Mouse (Mus musculus) CD8-positive naive resting alpha-beta T cell, adult 2 months (primary cell): Measurements from ENCODE around the gene Dock10.

Source experiments
- DNase-seq, 2 experiments: peaks; one replicate each; pipeline ENCODE4 v3.0.0; 2022; ENCODE audit warnings: low read depth in 2 of 2, low spot score in 2 of 2

Dock10 gene

GRCm38 (mm10) chr1:80619100-80619499 lies 139.2 kb downstream of the Dock10 start:
- DNase-seq, result no peak

GRCm38 (mm10) chr1:80616671-80617070 lies 141.7 kb downstream of the Dock10 start:
- DNase-seq, result no peak

GRCm38 (mm10) chr1:80614750-80615149 lies 143.6 kb downstream of the Dock10 start:
- no peak for DNase-seq

GRCm38 (mm10) chr1:80613395-80614011 lies 144.8 kb downstream of the Dock10 start:
- DNase-seq, result no peak

- DNase-seq, result no peak
Measured at GRCm38 (mm10) chr1:80607546-80607945, 150.8 kb downstream of the Dock10 start.

- no peak for DNase-seq
Measured at GRCm38 (mm10) chr1:80606131-80606754, 152.1 kb downstream of the Dock10 start.

- no peak for DNase-seq
Measured at GRCm38 (mm10) chr1:80604332-80604731, 154.0 kb downstream of the Dock10 start.

- no peak for DNase-seq
Measured at GRCm38 (mm10) chr1:80603081-80603480, 155.2 kb downstream of the Dock10 start.

GRCm38 (mm10) chr1:80583281-80583680 lies 175.0 kb downstream of the Dock10 start:
- no peak for DNase-seq

- no peak for DNase-seq
Measured at GRCm38 (mm10) chr1:80582186-80582585, 176.1 kb downstream of the Dock10 start.

GRCm38 (mm10) chr1:80576898-80577297 lies 181.4 kb downstream of the Dock10 start:
- DNase-seq, result peak; percentile 14 to 47

- no peak for DNase-seq
Measured at GRCm38 (mm10) chr1:80556446-80556845, 201.9 kb downstream of the Dock10 start.

- DNase-seq, result no peak
Measured at GRCm38 (mm10) chr1:80541522-80541921, 216.8 kb downstream of the Dock10 start.

- DNase-seq, result peak; percentile 13 to 36
Measured at GRCm38 (mm10) chr1:80522197-80522596, 236.1 kb downstream of the Dock10 start.

GRCm38 (mm10) chr1:80520456-80520855 lies 237.9 kb downstream of the Dock10 start:
- no peak for DNase-seq

- no peak for DNase-seq
Measured at GRCm38 (mm10) chr1:80519893-80520292, 238.4 kb downstream of the Dock10 start.

- no peak for DNase-seq
Measured at GRCm38 (mm10) chr1:80515836-80516235, 242.5 kb downstream of the Dock10 start.

- DNase-seq, result no peak
Measured at GRCm38 (mm10) chr1:80512210-80512948, 245.9 kb downstream of the Dock10 start.

- DNase-seq, result peak in 1 of 2 experiments; percentile 11
Measured at GRCm38 (mm10) chr1:80504757-80505156, 253.6 kb downstream of the Dock10 start.

GRCm38 (mm10) chr1:80504081-80504480 lies 254.2 kb downstream of the Dock10 start:
- no peak for DNase-seq

- DNase-seq, result no peak
Measured at GRCm38 (mm10) chr1:80502456-80503165, 255.7 kb downstream of the Dock10 start.

- DNase-seq, result no peak
Measured at GRCm38 (mm10) chr1:80499264-80499663, 259.1 kb downstream of the Dock10 start.
